Mouse (Mus musculus): Measurements from ENCODE around the gene Olfr772.
"Not testable (repeated sequence)": the region's sequence is repeated elsewhere in the genome, so short reads cannot be mapped to it uniquely, and the experiment has no call there.

Olfr772 gene

DNA sequence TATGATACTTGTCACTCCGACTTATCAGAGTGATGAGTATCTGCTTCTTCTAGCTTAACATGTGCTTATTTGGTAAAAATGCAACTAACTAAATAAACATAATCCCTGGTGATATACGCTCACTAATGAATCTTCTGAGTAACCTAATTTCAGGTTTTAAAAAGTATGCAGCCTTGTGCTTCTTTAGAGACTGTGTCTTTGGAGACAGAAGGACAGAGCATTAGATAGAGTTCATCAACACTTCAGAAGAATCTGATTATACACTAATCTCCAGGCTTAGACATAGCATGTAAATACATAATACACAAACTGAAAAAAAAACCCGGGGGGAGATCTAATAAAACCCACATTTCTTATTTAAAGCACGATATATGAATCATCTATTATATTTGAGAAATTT, at the start of gene Olfr772:
Olfr772 (minus strand) TSS at position 101 of the 400 bp plus-strand sequence.
- in situ Hi-C loops (cut with MboI, MseI), result not testable (repeated sequence)

DNA sequence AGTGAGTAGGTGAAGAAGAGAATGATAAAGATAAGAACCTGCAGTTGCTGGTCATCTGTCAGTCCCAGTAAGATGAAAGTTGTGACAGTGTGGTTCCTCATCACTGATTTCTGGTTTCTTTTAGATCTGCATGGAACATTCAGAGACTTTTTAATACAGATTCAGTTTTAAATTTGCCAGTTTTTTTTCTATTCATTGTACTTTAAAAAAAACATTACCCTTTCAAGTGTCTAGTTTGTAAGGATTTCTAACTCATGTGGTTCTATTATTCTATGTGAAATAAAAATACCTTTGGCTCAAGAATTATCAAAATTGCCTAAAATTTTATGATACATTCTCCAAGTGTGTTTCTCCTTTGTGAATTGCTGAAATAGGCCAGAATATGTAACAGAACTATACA, 9.6 kb upstream of the Olfr772 start, which contains the start of gene Olfr773:
Olfr773 (minus strand) TSS at position 101 of the 400 bp plus-strand sequence.
- in situ Hi-C loops (cut with MboI, MseI), result not testable (repeated sequence)

- in situ Hi-C loops (cut with MboI, MseI), result no loop called here
Measured at GRCm38 (mm10) chr10:129164651-129165050, 13.1 kb downstream of the Olfr772 start, which contains the start of gene Olfr771. Gene Olfr771 (minus strand): TSS chr10:129164751.

- in situ Hi-C loops (cut with MboI, MseI), result no loop called here
Measured at GRCm38 (mm10) chr10:129138898-129139297, 38.8 kb downstream of the Olfr772 start, which contains the start of gene Olfr770. Gene Olfr770 (minus strand): TSS chr10:129138998.

Data from regulatory T cell (primary cell).